Mouse (Mus musculus) kidney, postnatal 14 days (tissue): Measurements from ENCODE around the gene Snap23.
"Not testable (repeated sequence)": the region's sequence is repeated elsewhere in the genome, so short reads cannot be mapped to it uniquely, and the experiment has no call there.

Source experiments
- DNase-seq: peaks from one replicate; pipeline ENCODE4 v3.0.0; 2022; ENCODE audit warnings: mixed read lengths

The Snap23 gene

DNA sequence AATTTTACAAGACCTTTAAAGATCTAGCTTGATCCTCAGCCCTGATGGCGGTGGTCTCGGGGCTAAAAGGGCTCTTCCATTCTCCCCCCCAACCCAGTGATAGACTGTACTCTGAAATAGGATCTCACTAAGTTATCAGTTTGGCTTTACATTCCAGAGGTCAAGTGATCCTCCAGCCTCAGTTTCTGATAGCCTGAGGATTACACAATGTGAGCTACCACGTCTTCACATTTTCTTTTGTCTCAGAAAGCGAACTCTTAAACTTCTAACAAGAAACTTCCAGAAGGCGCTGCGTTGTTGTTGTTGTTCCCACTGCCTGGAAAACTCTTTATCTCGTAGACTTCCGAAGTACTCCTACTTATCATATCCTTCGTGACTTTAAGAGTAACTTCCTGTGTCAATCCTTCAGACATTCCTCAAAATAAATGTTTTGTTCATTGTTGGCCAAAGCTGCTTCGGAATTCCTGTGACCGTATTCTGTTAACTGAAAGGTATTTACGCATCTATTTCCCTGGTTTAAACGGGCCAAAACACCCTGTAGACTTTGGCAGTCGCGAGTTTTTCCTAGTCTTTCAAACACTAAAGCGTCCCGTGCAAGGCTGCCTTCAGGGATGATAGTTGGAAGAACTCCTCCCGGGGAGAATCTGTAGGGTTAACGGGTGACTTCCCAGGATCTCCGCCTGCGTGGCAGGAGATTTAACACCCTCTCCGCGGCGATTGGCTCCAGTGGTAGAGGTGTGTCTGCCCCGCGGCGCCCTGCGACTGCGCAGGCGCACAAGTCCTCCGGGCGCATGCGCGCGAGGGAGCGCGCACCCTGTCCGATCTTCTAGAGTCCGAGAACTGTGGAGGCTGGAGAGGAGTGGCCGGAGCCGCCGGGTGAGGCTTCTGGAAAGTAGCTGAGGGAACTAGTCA is at the start of gene Snap23:
Gene Snap23, plus strand, starts transcription at position 786 of the 912 bp plus-strand sequence.
- peak; percentile 98 for DNase-seq

- DNase-seq = no peak
Observed at GRCm38 (mm10) chr2:120518547-120519210, 48.8 kb upstream of the Snap23 start.

DNA sequence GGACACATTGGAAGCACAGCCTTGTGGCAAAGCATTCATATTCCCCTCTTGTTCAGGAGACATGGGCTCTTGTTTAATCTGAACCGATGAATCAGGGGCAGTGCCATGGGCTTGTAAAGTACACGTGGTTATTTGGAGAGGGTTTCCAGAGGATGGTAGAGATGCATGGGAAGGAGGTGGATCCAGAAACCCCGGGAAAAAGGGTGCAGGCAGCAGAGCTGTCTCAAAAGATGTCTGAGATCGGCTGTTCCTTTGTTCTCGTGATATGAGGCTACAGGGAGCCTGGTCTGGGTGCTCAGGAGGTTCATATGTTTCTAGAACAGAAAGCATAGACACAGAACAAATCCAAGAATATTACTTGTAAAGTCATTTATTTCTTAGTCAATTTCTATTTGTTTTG is 40.7 kb upstream of the Snap23 start:
- DNase-seq = no peak

DNA sequence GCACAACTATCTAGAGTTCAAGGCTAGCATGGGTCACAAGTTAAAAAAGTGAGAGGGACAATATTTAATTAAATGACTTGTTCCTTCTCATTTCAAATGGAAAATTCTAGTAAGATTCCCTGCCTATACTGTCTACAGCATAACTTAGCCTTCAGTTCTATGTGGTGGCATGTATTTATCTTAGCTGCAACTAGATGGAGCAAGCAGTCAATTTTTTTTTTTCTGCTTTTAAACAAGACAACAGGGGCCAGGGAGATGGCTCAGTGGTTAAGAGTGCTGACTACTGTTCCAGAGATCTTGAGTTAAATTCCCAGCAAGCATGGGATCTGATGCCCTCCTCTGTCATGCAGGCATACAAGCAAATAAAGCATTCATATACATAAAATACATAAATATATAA is 37.9 kb upstream of the Snap23 start:
- no peak for DNase-seq

GRCm38 (mm10) chr2:120531223-120531622 is 36.2 kb upstream of the Snap23 start:
- no peak for DNase-seq

DNA sequence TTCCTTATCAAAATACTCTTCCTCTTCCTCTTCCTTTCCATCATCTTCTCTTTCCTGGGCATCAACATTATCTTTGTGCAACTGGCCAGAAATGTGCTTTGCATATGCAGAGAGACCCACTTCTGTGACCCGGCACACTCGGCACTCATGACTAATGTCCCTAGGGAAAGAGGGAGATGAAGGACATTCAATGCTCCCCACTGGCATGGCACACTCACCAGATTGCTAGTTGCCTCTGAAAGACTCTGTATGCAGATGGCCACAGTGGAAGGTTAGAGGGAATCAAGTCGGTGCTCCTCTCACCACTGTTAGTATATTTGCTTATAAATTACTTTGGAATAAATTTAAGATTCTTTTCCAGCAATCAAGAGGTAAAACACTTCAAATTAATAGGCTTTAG is 28.1 kb upstream of the Snap23 start:
- DNase-seq = no peak

DNA sequence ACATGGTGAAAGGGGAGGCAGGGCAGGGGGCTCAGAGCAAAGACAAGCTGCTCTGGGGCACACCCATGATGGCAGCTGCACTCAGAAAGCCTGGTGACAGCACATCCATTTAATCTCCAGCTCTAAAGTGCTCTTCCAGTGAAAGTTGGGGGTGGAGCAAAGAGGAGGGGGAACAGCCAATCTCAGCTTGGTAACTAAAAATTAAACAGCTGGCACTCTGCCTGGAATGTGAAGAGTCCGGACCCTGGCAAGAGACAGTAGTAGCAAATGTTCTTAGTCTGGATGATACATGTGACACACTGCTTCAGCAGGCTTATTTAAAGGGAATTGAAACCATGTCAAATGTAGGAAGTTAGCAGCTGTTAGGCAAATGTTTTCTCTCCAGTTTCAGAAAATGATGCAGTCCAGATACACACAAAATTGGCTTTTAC is 27.7 kb upstream of the Snap23 start:
- DNase-seq = peak; percentile 94

DNA sequence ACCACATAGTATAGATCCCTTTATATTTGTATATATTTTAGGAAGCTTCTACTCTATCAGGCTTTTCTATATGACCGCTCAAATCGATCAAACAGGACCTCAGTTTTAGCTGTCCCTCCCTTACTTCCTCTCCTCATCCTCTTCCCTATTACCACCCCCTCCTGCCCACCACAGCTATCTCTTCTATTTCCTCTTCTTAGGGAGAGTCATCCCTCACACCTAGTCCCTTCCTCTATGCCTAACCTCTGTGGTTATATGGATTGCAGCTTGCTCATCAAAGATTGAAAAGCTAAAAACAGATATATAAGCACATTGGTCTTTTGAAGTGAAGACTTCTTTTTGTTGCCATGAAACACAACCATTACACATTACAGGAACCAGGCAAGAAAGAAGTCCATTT is 22.7 kb upstream of the Snap23 start:
- DNase-seq = no peak

DNA sequence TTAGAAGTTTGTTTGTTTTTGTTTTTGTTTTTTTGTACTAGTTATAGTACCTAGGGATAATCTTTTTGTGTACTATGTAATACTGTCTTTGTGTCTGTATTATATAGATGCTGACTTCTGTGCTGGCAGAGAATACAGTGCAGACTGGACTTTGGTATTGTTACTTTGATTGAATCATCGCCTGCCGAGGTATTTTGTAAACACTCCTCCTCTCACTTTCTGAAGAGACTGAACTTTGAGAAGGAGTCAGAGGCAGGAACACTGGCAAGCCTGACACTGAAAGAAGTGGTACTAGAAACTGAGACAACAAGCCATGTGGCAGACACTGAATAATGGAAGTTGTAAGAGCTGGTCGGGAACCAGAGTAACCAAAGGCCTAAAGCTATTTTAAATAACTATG is 10.6 kb upstream of the Snap23 start:
- DNase-seq = peak; percentile 39

- no peak for DNase-seq
Observed at GRCm38 (mm10) chr2:120558813-120559212, 8.7 kb upstream of the Snap23 start.

GRCm38 (mm10) chr2:120561524-120561923 is 5.9 kb upstream of the Snap23 start:
- no peak for DNase-seq

- DNase-seq = no peak
Observed at GRCm38 (mm10) chr2:120562859-120563234, 4.6 kb upstream of the Snap23 start.

DNA sequence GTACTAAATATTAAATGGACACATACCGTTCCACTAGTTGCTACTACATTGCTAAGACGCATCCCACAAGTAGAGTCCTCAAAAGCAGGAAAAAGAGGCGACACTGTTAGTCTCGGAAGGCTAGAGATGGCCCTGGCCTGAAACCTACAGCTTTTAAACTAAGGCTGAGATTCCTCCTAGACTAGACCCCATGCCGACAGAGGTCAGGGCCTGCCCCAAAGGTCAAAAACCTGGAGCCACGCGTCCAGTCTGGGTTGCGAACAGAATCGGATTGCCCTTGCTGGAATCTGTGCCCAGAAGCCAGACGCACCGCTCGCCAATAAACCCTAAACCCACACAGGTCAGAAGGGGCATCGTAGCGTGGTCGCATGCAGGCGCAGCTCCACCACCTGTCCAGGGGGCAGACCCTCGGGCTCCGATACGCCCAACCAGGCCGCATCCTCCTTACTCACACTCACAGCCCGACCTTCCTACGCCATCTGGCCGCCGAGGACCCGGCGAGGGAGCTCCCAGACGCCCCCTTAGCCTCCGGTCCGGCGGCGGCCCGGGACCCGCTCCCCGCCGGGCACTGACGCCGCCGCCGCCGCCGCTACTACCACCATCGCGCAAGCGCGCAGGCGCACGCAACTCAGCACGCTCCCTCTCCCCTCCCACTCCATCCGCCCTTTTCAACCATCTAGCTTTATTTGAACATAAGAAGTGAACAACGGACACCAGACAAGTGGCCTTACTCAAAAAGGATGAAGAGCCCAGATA is 4.1 kb upstream of the Snap23 start, which contains the start of gene Zfp106:
Gene Zfp106, minus strand, starts transcription at position 609 of the 756 bp plus-strand sequence.
- peak; percentile 93 for DNase-seq

DNA sequence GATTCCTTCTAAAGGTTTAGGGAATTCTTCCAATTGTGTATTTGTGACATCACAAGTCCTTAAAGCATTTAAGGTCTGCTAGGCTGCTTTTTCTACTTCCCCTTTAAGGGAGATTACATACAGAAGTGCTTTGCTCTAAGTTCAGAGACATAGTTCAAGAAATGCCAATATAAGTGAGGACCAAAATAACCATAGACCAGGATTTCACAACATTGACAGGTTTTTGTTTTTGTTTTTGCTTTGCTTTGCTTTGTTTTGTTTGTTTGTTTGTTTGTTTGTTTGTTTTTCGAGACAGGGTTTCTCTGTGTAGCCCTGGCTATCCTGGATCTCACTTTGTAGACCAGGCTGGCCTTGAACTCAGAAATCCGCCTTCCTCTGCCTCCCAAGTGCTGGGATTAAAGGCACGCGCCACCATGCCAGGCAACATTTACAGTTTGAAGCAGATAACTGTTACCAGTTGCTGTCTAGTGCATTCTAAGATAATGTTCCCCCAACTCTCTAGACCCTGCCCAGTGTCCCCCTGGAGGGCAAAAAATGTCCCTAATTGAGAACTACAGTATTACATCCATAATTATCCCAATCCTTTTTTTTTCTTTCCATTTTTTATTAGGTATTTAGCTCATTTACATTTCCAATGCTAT is 2.8 kb upstream of the Snap23 start:
- not testable (repeated sequence) for DNase-seq

GRCm38 (mm10) chr2:120565363-120565762 is 2.1 kb upstream of the Snap23 start:
- no peak for DNase-seq

- no peak for DNase-seq
Observed at GRCm38 (mm10) chr2:120567798-120568320, 388 bp downstream of the Snap23 start.

- DNase-seq = peak; percentile 48
Observed at GRCm38 (mm10) chr2:120571081-120571480, 3.6 kb downstream of the Snap23 start.

- DNase-seq = not testable (repeated sequence)
Observed at GRCm38 (mm10) chr2:120572161-120572560, 4.7 kb downstream of the Snap23 start.

GRCm38 (mm10) chr2:120575121-120575520 is 7.7 kb downstream of the Snap23 start:
- no peak for DNase-seq

- no peak for DNase-seq
Observed at GRCm38 (mm10) chr2:120575978-120576377, 8.5 kb downstream of the Snap23 start.

- DNase-seq = no peak
Observed at GRCm38 (mm10) chr2:120577799-120578198, 10.3 kb downstream of the Snap23 start.

GRCm38 (mm10) chr2:120578286-120578685 is 10.8 kb downstream of the Snap23 start:
- DNase-seq = no peak
